Mouse (Mus musculus): Measurements from ENCODE around the gene Vps26b.

The Vps26b gene

DNA sequence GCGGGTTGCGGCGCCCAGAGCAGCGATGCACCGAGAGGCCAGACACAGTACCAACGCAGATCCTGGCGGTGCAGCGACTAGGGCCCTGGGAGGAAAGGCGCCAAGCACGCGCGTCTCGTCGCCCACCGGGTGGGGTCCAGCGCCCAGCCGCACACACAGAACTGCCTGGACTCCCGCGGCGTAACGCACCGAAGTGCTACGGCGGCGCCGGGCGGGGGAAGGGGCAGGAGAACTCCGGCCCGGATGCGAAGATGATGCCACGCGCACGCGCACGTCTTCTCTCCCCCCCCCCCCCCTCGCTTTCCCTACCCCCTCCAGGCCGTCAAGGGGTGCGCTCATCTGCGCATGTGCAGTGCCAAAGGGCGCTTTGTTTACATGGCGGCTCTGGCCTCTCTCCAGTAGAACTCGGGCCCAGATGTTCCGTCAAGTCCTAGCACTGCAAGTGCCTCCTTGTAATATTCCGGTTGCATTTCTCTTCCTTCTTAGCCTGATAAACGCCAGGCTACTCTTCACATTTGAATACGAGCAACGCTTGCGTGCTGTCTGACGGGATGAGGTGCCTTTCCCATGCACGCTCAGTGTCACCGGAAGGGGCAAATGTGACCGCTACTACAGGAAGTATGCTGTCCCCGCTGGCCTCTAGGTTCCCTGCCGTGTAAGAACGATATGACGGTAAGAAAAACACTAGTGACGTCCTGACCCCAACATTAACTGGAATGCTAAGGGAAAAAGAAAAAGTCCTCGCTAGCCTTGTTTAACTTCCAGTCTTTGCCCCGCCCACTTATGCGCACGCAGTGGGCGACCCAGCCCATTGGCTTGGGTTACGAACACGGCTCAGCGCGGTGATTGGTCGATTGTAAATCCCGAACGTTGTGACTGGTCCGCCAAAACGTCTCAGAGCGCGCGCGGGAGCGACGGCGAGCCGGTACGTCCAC lies at the start of gene Vps26b, which contains the start of gene Ncapd3:
TSS of gene Vps26b (minus strand) at position 238 of the 935 bp plus-strand sequence.
TSS of gene Ncapd3 (plus strand) at position 348 of the 935 bp plus-strand sequence.
- DNase-seq (ENCODE audit: low spot score in 2 of 2) = peak; percentile 96 to 97

DNA sequence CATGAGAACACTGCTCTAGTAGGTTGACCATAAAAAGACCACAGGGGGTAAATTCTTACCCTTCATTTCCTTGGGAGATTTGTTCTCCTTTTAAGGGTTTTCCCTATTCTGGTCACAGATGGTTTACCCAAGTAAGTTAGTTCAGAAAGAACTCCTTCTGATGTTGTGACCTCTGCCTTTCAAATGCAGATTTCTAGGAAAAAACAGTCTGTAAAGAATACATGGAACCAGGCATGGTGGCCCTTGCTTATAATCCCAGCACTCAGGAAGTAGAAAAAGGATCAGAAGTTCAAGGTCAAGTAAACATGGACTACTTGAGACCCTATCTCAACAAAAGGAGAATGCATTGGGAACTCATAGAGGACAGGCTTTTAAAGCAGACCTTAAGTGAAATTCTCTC lies 45.9 kb upstream of the Vps26b start:
- DNase-seq (ENCODE audit: low spot score in 2 of 2) = no peak

DNA sequence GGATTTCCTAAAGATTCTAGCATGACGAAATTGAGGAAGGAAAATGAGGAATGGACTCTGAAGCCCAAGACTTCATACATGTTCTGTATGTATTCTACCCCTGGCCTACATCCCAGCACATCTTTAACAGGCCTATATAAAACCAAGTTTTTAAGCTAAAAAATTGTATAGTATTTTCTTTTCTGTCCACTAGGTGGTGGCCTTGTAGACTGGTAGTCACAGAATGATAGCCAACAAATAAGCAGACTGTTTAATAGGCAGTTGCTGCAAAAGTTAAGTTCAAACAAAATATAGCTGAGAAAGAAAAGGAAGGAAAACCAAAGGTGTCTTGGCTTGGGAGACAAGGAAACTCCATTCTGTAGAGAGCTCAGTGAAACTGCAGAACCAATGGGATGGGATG lies 44.8 kb upstream of the Vps26b start:
- DNase-seq (ENCODE audit: low spot score in 2 of 2) = no peak

DNA sequence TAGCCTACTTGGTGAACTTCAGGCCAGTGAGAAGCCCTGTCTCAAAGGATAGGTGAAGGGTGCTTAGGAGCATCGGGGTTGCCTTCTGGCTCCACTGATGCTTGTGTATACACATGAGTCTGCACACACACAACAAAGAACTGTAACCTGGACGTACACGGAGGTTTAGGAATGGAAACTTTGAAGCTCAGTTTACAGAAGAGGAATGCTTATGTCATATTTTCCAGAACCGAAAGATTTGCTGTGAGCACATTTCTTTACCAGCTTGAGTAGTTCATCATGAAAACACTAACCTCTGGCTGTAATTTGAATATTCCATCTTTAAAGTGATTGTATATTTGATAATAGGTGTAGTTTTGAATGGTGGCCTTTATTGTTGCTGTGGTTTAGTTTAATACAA lies 41.0 kb upstream of the Vps26b start:
- no peak for DNase-seq (ENCODE audit: low spot score in 2 of 2)

DNA sequence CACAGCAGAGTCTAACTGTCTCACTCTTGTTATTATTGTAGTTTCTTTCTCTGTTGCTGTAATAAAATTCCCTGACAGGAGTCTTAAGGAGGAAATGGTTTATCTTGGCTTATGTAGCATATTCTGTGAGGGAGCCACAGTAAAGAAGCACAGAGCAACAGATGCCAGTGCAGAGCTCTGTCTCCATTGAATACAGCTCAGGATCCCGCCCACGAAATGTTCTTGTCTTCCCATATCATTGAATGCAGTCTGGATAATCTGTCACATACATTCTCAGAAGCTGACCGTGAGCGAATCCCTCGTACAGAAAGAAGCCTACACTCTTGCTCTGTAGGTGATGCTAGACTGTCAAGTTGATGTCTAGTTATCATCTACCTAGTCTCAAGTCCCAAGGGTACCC lies 28.5 kb upstream of the Vps26b start:
- DNase-seq (ENCODE audit: low spot score in 2 of 2) = no peak

DNA sequence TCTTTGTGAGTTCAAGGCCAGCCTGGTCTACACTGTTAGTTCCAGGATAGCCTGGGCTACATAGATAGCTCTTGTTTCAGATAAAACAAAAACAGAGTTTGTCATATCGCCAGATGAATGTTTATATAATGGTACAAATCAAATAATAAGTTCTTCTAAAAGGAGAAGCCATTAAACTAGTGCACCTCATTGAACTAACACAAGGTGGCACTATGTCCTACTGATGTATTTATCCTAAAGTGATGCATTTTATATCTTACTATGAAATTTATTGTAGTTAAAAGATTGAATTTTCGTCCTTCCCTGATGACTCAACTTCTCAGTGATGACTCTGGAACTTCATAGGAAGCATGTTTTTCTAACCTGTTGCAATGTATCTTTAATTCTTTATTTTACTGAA lies 19.6 kb upstream of the Vps26b start:
- no peak for DNase-seq (ENCODE audit: low spot score in 2 of 2)

DNA sequence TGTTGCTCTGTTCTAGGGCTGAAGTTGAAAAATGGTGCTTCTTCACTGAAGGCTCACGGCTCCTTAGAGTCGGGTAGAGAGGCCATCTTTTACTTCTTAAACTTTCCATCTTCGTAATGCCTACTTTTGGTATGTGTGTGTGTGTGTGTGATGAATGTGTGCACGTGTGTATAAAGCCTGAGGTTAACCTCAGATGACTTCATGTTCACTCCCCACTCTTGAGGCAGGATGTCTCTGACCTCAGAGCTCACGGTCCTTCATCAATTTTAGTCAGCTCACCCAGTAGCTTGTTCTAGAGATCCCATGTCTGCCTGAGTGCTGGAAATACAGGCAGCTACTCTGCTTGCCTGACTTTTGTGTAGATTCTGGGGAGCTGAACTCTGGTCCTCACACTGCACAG lies 14.0 kb upstream of the Vps26b start:
- DNase-seq (ENCODE audit: low spot score in 2 of 2) = no peak

DNA sequence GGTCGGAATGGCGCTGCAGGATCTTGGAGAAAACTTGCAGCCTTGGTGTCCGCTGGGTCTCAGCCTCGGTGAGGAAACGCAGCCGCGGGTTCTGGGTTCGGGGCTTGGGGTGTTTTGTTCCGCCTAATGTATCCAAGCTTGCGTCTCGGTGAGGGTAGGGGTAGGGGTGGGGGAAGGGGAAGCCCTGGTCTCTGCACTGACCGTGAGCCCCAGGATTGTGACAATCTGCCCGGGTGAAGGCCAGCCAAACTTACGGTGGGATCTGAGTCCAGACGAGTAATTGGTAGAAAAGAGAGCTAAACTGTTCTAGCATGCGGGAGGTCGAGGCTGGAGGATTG lies 867 bp upstream of the Vps26b start:
- no peak for DNase-seq (ENCODE audit: low spot score in 2 of 2)

DNA sequence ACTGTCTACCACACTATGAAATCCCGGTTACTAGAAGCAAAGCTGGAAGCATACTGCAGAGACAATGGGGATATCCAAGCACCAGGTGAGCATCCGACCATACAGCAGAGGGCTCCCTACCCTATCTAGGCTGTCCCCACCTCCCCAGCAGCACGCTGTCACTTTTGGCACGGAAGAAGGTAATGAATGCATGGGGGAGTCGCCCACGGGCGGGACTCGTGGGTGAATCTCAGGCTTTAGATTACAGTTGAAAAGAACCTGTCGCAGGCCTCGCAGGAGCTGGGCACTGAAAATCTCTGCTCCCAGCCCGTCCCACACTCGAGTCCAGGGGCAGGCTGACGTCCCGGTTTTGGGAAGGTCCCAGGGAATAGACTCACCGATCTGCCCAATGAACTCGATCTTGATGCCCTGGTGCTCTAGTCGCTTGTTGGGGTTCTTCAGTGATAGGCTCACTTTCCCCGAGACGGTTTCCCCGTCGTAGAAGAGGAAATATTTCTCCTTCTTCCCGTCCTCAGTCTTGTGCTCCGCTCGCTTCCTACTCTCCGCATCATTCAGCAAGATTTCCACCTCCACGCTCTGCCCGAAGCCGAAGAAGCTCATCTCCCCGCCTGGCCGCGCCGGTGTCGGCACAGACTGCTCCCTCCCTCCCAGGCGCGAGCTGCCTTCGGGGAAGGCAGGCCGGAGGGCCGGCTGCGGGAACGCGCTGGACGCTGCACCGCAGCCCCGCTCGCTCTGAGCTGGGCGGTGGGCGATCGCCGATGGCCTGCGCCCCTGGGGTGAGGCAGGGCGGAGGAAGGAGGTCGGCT lies 640 bp downstream of the Vps26b start:
- peak; percentile 20 to 83 for DNase-seq (ENCODE audit: low spot score in 2 of 2)

DNA sequence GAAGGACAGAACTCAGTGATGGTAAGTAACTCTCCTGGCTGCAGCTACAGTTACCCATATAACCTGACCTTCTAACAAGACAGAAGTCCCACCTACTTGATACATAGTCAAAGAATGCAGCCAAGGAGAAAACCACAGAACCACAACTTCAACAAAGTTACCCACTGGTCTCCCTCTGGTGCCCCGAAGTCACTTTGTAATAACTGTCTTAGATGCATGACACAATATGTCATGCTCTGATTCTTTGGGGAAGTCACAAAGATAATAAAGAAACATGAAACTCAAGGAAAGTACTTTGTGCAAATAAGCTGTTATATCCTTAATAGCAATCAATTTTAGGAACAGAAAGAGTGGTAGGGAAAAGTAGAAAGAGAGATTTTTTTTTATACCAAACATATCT lies 3.2 kb downstream of the Vps26b start:
- DNase-seq (ENCODE audit: low spot score in 2 of 2) = no peak

DNA sequence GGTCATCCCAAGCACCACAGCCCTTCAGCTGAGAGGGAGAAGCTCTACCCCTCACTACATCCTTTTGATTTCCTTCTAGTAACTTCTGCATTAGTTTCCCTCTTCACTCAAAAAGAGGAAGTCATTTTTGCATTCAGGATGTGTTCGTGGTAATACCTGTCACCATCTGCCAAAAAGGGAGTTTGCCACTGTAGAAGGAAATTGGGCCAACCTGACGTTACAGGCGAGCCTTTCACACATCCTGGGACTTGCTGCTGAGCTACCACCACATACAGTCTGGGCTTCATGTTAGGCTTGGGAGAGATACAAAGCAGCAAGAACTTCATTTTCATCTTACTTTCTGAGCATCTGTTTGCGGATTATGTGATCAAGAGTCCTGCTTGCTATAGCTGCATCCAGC lies 6.2 kb downstream of the Vps26b start:
- no peak for DNase-seq (ENCODE audit: low spot score in 2 of 2)

DNA sequence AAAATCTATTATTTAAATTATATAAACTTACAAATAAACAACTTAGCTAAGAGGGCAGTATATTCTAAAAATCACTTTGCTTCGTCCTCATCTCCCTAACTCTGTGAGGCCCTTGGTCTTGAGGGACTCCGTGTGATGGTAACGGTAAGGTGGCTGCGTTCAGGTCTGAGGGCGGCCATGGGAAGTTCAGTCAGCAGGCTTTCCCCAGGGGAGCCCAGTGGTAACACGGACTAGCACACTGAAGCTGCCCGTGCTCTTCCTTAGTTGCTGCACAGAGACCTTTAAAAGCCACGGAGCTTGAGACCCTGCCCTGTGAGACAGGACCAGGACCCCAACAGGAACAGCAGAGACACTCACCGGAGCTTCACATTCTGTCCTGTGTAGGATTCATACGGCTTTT lies 10.9 kb downstream of the Vps26b start:
- peak in 1 of 2 experiments; percentile 31 for DNase-seq (ENCODE audit: low spot score in 2 of 2)

DNA sequence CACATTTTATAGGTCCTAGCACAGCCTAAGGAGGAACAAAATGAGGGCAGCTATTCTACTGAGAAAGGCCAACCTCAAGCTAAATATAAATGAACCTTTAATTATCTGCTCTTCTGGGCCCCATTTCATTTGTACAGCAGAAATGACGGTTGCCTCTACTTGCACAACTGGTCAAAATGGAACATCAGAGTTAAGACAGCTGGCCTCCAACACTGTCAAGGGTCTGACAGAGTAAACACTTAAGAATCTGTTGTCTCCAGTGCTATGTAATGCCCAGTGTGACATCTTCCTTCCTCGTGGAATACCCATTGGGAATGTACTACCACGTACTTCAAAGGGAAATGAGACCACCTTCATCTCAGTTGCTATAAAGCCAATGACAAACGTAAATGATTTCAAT lies 18.3 kb downstream of the Vps26b start:
- no peak for DNase-seq (ENCODE audit: low spot score in 2 of 2)

DNA sequence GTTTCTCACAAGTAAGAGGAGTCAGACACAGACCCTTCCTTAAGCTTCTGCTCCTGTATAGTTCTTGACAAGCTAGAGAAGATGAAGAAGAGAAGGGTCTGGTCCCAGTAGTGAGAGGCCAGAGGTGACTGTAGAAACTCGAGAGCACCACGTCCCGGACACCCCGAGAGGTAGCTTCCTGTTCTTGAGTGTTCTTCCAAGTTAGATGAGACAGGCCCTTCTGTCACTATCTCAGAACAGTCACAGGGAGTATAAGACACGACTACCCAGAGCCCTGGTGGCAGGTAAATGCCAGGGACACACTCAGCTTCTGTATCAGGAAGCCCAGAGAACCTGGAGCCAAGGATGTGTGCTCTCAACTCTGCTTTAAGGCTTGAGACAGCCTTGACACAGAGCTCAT lies 20.6 kb downstream of the Vps26b start:
- no peak for DNase-seq (ENCODE audit: low spot score in 2 of 2)

DNA sequence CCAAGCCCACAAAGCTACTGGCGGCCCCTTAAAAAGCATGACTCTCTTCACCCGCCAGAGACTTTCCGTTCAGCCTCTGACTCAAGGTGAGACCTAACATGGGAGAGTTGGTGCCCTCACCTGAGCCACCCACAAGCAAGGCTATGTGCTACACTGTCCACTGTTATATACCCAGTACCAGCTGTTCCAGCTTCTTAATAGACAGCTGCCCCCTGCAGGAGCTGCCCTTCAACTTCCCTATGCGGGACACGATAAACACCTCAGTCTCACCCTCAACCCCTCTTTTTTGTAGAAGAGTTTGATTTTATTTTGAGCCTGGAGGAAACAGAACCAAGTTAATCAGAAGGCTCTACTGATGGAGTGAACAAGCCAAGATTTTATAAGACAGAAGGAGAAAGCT lies 23.0 kb downstream of the Vps26b start:
- no peak for DNase-seq (ENCODE audit: low spot score in 2 of 2)

DNA sequence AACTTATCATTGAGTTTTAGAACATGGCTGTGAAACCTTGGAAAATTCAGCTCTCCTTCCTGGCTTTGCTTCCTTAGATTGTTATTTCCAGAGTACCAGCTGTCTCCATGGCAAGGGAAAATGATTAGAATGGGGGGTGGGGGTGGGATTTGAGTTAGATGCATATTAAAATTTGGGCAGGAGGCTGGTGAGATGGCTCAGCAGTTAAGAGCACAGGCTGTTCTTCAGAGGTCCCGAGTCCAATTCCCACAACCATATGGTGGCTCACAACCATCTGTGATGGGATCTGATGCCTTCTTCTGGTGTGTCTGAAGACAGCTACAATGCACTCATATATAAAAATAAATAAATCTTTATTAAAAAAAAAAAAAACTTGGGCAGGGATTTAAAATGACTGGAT lies 23.9 kb downstream of the Vps26b start:
- no peak for DNase-seq (ENCODE audit: low spot score in 2 of 2)

DNA sequence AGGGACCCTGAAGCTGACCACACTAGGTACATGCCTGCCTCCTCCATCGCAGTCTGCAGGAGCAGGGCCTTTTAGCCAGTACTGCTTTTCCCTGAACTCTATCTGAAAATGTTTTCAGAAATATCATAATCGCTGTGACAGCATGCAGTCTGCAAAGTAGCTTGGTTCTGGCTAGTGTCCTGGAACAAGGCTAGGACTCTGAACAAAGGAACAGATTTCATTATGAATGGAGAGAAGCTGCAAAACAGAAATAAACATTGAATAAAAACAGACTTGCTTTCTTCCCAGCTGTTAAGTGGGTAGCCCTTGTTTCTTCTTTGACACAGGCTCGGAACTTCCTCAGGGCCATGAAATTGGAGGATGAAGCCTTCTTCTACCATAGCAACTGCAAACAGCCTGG lies 24.6 kb downstream of the Vps26b start:
- DNase-seq (ENCODE audit: low spot score in 2 of 2) = no peak

DNA sequence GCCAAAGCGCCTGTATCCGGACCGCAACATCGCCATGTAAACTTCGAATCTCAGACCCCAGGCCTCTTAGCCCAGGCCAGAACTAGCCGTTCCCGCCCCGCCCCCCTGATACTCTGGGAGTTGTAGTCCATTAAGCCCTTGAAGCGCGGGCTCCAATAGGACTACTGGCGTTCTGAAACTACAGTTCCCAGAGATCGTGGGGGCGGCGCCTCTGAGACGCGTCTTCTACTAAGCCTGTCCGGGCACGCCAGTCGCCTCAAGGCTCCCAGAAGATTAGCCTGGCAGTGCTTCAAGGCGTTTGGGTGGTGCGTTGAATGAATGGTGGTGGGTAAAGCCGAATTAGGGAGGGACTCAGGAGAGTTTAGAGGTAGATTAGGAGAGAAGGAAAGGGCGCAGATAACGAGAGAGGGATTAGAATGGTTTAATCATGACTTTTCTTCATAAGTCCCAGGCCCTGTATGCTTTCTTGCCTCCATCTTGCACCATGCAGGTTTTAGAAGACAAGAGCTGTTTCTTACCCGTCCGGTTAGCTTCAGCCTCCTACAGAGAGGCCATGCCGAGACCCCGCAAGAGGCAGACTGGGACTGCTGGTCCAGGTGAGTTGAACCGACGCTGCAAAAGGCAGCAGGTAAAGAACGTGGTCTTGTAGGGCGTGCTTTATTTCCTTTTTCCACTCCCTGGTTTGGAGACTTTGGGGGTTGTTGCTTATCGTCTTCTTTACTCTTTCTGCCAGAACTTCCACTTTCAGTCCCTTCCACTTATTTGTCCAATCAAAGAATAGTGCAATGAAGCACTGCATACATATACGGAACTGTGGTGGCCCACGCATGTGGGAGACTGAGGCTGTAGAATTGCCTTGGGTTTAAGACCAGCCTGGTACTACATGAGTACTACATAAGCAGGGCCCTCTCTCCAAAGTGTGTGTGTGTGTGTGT lies 30.1 kb downstream of the Vps26b start, which contains the start of the genes Acad8 and Thyn1:
TSS of gene Acad8 (minus strand) at position 106 of the 935 bp plus-strand sequence.
TSS of gene Thyn1 (plus strand) at position 250 of the 935 bp plus-strand sequence.
- DNase-seq (ENCODE audit: low spot score in 2 of 2) = peak; percentile 92 to 95

DNA sequence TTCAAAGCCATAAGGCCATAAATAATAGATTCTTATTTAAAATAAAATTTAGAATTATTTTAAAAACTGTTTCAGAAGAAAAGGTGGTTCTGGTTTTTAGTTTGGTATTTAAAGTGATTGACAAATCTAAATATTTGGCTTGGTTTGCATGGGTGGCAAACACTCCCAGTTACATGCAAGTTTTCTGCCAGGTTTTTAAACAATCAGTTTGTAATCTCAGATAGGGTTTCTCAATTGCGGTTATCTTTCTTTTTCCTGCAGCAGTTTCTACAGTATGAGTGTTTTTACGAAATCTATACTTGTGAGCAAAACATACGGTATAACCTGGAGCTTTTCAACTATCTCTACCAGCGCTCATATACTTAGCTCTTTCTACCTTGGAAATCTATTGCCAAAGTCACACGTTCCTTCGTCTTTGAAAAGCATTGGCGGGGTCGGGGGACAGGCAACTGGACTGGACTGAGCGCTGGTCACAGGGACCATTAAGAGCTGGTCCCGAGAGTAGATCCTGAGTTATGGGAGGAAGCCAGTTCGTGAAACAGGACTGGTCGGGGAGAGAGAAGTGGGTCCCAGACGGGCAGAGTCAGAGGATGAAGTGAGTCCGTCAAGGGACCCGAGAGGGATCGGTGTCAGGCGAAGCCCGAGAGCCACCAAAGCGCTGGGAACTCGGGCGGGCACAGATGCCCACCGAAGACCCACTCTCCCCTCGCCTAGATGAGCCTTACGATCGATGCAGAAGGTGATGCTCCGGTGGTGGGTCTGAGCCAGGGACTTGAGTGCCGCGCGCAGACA lies 31.0 kb downstream of the Vps26b start:
- DNase-seq (ENCODE audit: low spot score in 2 of 2) = peak in 1 of 2 experiments; percentile 17

DNA sequence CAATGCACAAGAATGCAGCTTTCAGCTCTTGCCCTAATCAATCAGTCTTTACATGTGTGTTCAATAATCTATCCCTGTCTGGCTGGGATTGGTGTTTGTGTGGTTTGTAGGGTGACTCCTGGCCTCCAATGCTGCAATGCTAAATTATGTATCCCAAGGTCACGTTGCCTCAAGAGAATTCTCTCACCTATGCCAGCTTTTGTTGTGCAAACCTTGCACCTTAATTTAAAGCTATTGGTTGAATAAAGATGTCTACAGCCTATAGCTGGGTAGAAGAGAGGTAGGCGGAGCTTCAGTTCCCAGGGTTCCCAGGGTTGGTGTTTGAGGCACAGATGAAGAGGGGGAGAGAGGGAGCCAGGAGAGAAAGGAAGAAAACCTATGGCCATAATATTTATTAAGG lies 32.4 kb downstream of the Vps26b start:
- no peak for DNase-seq (ENCODE audit: low spot score in 2 of 2)

DNA sequence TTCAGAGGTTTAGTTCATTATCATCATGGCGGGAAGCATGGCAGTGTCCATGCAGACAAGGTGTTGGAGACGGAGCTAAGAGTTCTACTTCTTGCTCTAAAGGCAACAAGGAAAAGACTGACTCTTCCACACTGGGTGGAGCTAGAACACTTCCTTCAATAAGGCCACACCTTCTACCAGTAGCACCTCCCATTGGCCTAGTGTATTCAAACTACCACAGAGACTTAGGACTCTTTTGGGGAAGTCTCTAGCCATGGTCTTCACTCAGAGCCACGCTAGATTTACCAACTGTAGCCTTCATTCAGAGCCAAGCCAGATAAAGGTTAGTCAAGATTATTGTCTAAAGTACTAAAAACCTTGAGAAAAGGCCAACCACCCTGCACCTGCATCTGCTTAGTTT lies 32.8 kb downstream of the Vps26b start:
- DNase-seq (ENCODE audit: low spot score in 2 of 2) = no peak
